Mouse (Mus musculus) hindbrain, embryonic 11.5 days (tissue): ENCODE results near the gene 4921507P07Rik. TPM values are rescaled to one million over a fixed set of nuclear protein-coding genes. Genes with fewer than 3 reads are reported as not detected.

Experiments
- ATAC-seq: fragments of 200-750 bp; cut with Nextera tagmentation; 2 replicates; pipeline ENCODE4 v1.8.0; 2017; ENCODE audit warnings: mild to moderate bottlenecking, moderate TSS enrichment, moderate library complexity; ENCODE audit not compliant: low FRiP score
- DNase-seq: peaks from one replicate; pipeline ENCODE4 v3.0.0-alpha.2; 2015; ENCODE audit warnings: low spot score
- H3K27ac ChIP-seq: fragments of 300-500 bp; sonication (generic); 2 replicates; pipeline ENCODE4 v1.5.1; 2014; ENCODE audit warnings: mild to moderate bottlenecking, low read depth, low read length
- H3K27me3 ChIP-seq: fragments of 300-500 bp; sonication (generic); 2 replicates; pipeline ENCODE4 v1.6.1; 2014; ENCODE audit warnings: mild to moderate bottlenecking, low read length, moderate library complexity, mixed read lengths; ENCODE audit not compliant: control insufficient read depth, insufficient read depth
- H3K36me3 ChIP-seq: fragments of 300-500 bp; sonication (generic); 2 replicates; pipeline ENCODE4 v1.6.1; 2014; ENCODE audit warnings: mild to moderate bottlenecking, low read length, moderate library complexity, mixed read lengths; ENCODE audit not compliant: control insufficient read depth, insufficient read depth
- H3K4me1 ChIP-seq: fragments of 300-500 bp; sonication (generic); replicated peaks from 2 replicates; pipeline ENCODE4 v1.6.1; 2014; ENCODE audit warnings: low read length, mixed read lengths; ENCODE audit not compliant: control insufficient read depth, insufficient read depth
- H3K4me2 ChIP-seq: fragments of 300-500 bp; sonication (generic); replicated peaks from 2 replicates; pipeline ENCODE4 v1.6.1; 2014; ENCODE audit warnings: mild to moderate bottlenecking, low read depth, low read length
- H3K4me3 ChIP-seq: fragments of 300-500 bp; sonication (generic); 2 replicates; pipeline ENCODE4 v1.5.1; 2014; ENCODE audit warnings: low read depth, low read length
- H3K9ac ChIP-seq: fragments of 300-500 bp; sonication (generic); 2 replicates; pipeline ENCODE4 v1.6.1; 2014; ENCODE audit warnings: low read depth, low read length
- H3K9me3 ChIP-seq: fragments of 300-500 bp; sonication (generic); 2 replicates; pipeline ENCODE4 v1.6.1; 2016; ENCODE audit warnings: low read length; ENCODE audit not compliant: control insufficient read depth
- WGBS: fragments of 180-500 bp; shearing (Covaris S2); extraction: QIAGEN DNeasy Blood & Tissue Kit; methylation state at CpG from one replicate; pipeline ENCODE4 v1.1.7; 2014; 5-methylcytosine and 5-hydroxymethylcytosine counted together
- polyA plus RNA-seq: library from polyadenylated mRNA; unstranded; fragments of >200 nt; fragmentation: Nextera tagmentation; extraction: Ambion mirVana; gene quantifications from 2 replicates; pipeline ENCODE4 v1.2.1, GENCODE M21; 2014

The 4921507P07Rik gene
- polyA plus RNA-seq, 1 experiment from 2014 or later, result 1.1 TPM

DNA sequence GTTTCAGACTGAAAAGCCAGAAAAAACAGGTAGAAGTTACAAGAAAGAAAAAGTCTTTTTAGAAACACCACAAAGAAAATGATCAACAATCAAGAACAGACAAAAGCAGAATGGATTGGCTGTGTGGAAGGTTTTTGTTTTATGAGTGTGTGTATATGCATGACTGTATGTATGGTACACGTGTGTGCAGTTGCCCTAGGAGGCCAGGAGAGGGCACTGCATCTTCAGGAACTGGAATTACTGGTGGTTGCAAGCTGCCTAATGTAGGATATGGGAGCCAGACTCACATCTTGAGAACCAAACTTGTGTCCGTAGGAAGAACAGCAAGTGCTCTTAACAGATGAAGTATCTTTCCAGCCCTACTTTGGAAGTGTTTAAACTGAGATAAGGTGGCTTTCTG, 2.1 kb downstream of the 4921507P07Rik start:
- Histone ChIP-seq H3K27me3 (no peaks in the 10 kb centered on the region), H3K36me3 (no peaks in the 10 kb centered on the region), H3K4me2 (no peak overlapping the region), H3K4me1 (no peaks in the 10 kb centered on the region), H3K9me3 (no peaks in the 10 kb centered on the region), H3K4me3 (no peak overlapping the region), H3K27ac (no peak overlapping the region), H3K9ac (no peak overlapping the region)
- no peak for ATAC-seq
- DNase-seq, result no peak
- 85% methylated on average over 2 of the region's 2 CpGs for WGBS

DNA sequence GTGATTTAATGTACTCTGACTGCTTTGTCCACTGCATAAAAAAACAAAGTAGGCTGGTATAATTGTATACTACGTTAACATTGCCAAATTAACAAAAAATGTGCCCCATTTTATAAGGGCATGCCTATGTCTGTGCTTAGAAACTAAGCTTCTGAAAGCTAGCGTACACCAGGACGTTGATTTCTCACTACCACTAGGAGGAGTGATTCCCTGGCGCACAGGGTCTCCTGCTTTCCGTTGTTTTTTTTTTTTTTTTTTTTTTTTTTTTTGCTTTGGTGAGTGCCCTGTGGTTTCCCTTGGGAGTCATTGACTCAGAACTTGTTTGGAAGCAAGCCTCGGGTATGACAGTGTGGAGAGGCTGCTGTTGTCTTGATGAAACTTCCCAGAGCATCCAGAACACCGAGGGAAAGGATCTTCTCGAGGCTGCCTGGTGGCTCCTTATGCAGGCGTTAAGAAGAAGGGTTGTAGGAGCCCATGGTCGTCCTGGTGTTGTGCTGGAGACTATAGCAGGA, 3.0 kb downstream of the 4921507P07Rik start:
- Histone ChIP-seq H3K27ac (no peak overlapping the region), H3K4me3 (no peak overlapping the region), H3K27me3 (no peaks in the 10 kb centered on the region), H3K9ac (no peak overlapping the region), H3K4me1 (no peaks in the 10 kb centered on the region), H3K9me3 (no peaks in the 10 kb centered on the region), H3K36me3 (no peaks in the 10 kb centered on the region), H3K4me2 (no peak overlapping the region)
- DNase-seq (no peak), ATAC-seq (no peak)
- WGBS, result 68% methylated on average over 10 of the region's 10 CpGs

DNA sequence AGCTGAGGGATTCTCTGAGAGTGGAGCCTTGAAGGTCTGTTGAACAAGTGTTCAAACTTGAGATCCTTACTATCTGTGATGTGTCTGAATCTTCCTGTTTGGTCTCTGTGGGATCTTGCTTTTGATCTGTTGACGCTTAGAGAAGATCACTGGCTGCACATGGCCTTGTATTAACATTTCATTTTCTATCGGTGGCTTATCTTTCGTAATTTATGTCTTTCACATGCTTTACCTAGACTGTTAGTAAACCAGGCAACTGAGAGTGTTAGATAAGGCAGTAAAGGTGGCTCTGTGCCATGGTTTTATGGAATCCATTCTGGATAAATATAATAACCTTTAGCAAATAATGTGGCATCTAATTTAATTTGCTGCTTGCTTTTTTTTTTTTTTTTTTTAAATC, 6.2 kb downstream of the 4921507P07Rik start:
- Histone ChIP-seq H3K4me3 (no peak overlapping the region), H3K4me2 (no peak overlapping the region), H3K4me1 (no peaks in the 10 kb centered on the region), H3K27ac (no peak overlapping the region), H3K27me3 (no peaks in the 10 kb centered on the region), H3K36me3 (no peaks in the 10 kb centered on the region), H3K9me3 (no peaks in the 10 kb centered on the region), H3K9ac (no peak overlapping the region)
- ATAC-seq, result no peak
- 95% methylated on average over 3 of the region's 3 CpGs for WGBS
- DNase-seq, result no peak

DNA sequence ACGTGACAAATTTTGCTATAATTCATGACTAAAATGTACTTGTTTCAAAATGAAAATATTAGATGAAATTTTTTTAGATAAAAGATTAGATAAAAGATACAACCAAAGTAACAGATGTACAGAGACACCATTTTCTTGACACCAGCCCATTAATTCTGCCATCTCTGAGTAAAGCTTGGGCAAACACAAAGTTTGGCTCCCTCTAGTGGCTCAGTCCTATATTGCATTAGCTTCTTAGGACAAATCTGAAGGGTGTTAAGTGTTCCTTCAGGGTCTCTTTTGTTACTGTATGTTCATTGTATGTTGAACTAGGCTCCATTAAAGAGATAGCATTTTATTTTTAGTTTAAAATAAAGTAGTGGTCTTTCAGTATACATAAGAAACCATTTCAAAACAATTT, 8.2 kb downstream of the 4921507P07Rik start:
- 93% methylated on average over 1 of the region's 1 CpGs for WGBS
- DNase-seq (peak; percentile 87), ATAC-seq (no peak)
- Histone ChIP-seq H3K4me1 (no peaks in the 10 kb centered on the region), H3K36me3 (no peaks in the 10 kb centered on the region), H3K9ac (no peak overlapping the region), H3K4me3 (no peak overlapping the region), H3K27me3 (no peaks in the 10 kb centered on the region), H3K27ac (no peak overlapping the region), H3K4me2 (no peak overlapping the region), H3K9me3 (no peaks in the 10 kb centered on the region)

DNA sequence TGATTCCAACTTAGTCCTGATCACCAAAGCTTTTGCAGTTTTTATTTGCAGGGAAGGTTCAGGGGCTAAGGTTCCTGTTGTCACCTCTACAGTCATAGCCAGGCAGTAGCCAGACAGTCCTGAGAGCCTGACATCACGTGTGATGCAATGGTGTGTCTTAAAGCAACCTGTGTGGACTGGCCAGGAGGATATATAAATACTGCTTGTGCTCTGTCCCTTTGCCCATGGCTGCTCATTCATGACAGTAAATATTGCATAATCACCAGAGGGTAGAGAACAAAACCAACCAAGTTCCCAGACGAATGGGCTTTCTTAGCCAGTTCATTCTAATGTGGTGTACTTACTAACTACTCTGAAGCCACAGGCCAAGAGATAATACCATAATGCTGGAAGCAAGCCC, 9.0 kb downstream of the 4921507P07Rik start:
- Histone ChIP-seq H3K27me3 (no peaks in the 10 kb centered on the region), H3K36me3 (no peaks in the 10 kb centered on the region), H3K4me2 (no peak overlapping the region), H3K4me3 (no peak overlapping the region), H3K9ac (no peak overlapping the region), H3K4me1 (no peaks in the 10 kb centered on the region), H3K27ac (no peak overlapping the region), H3K9me3 (no peaks in the 10 kb centered on the region)
- 82% methylated on average over 2 of the region's 2 CpGs for WGBS
- ATAC-seq (no peak), DNase-seq (no peak)

DNA sequence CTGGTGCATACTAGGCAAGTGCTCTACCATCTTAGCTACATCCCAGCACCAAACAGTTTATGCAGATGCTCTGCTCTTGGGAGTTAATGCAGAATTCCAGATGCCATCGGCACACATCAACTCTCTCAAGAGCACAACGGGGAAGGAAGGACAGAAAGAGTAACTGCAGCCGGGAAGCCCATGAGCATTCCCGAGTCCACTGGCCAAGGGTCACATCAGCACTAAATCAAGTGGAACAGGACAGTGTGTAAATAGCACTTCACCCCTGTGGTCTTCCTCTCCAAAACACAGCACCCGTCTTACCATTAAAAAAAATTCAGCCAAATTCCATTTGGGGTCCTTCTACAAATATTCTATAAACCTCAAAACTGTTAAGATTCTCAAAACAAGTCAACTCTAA, 10.1 kb downstream of the 4921507P07Rik start:
- no peaks in the 10 kb centered on the region for H3K9me3 ChIP-seq
- H3K4me2 ChIP-seq, result no peak overlapping the region
- no peaks in the 10 kb centered on the region for H3K27me3 ChIP-seq
- H3K4me1 ChIP-seq, result no peaks in the 10 kb centered on the region
- DNase-seq, result no peak
- no peak overlapping the region for H3K27ac ChIP-seq
- 87% methylated on average over 5 of the region's 5 CpGs for WGBS
- H3K36me3 ChIP-seq, result no peaks in the 10 kb centered on the region
- H3K9ac ChIP-seq, result no peak overlapping the region
- H3K4me3 ChIP-seq, result no peak overlapping the region
- no peak for ATAC-seq

DNA sequence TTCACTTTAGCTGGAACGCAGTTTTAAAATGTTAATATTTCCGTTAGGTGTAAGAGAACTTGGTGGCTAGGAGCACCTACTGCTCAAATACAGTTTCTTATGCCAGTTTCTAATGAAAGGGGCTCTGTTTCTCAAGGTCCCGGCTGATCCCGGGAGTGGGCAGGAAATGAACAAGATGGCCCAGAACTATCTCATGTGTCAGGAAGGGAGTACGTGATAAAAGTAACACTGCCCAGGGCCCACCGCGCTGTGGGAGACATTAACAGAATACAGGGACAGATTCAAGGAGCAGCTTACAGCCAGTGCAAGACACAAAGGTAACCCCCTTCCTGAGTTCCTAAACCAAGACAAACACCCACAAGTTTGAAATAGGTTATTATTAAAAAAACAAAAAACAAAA, 10.7 kb downstream of the 4921507P07Rik start:
- DNase-seq (no peak), ATAC-seq (no peak)
- no peak overlapping the region for H3K4me3 ChIP-seq
- no peaks in the 10 kb centered on the region for H3K27me3 ChIP-seq
- H3K36me3 ChIP-seq, result no peaks in the 10 kb centered on the region
- no peak overlapping the region for H3K9ac ChIP-seq
- no peak overlapping the region for H3K4me2 ChIP-seq
- no peaks in the 10 kb centered on the region for H3K4me1 ChIP-seq
- no peaks in the 10 kb centered on the region for H3K9me3 ChIP-seq
- no peak overlapping the region for H3K27ac ChIP-seq
- WGBS, result 87% methylated on average over 7 of the region's 7 CpGs

DNA sequence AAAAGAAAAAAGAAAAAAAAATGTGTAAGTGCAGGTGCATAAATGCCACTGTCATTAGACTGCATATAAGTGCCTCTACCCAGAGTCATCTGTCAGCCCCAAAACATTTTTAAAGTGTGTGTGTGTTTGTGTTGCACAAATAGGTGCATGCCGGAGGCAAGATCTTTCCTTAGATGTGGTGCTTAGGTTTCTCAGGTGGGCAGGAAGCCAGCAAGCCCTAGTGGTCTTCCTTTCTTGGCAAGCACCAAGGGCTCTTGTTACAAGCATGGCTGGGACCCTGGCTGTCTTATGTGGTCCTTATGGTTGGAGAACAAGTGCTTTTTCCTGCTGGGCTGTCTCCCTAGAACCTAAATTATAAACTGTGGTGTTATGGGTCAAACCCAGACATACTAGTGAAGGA, 24.8 kb downstream of the 4921507P07Rik start:
- Histone ChIP-seq H3K4me3 (no peak overlapping the region), H3K4me1 (no peaks in the 10 kb centered on the region)
- no peak for DNase-seq

DNA sequence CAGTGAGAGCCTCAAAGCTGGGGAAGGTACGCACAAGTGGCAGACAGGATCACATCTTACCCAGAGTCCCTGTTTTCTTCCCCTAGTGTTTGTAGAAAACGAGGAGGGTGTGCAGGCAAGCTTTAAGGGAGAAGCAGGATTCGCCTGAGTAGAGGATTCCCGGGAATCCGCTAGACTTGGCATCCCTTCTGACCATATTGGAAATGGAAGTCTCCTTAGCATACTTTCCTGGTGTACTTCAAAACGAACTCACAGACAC, 29.5 kb downstream of the 4921507P07Rik start:
- Histone ChIP-seq H3K4me1 (no peaks in the 10 kb centered on the region), H3K36me3 (no peaks in the 10 kb centered on the region), H3K27ac (peak overlapping the region; percentile 79), H3K9me3 (no peaks in the 10 kb centered on the region), H3K4me2 (peak overlapping the region; percentile 80), H3K4me3 (peak overlapping the region; percentile 66), H3K27me3 (no peaks in the 10 kb centered on the region), H3K9ac (peak overlapping the region; percentile 91)
- DNase-seq, result no peak
- ATAC-seq, result no peak
- 22% methylated on average over 6 of the region's 6 CpGs for WGBS

More for the DNA sequence above, 24.8 kb downstream of the 4921507P07Rik start:
- Histone ChIP-seq H3K27ac (no peak overlapping the region), H3K4me2 (no peak overlapping the region), H3K27me3 (no peaks in the 10 kb centered on the region), H3K9me3 (no peaks in the 10 kb centered on the region), H3K9ac (no peak overlapping the region), H3K36me3 (no peaks in the 10 kb centered on the region)
- WGBS, result 100% methylated on average over 1 of the region's 1 CpGs
- ATAC-seq, result no peak
